In genomic region chr17:33782067-33782466, GRCm38 (mm10) we compare ENCODE assay signal across 9 mouse cellular contexts. TPM values are rescaled to one million over a fixed set of nuclear protein-coding genes. Genes with fewer than 3 reads are reported as not detected.
DNase-seq lines count a peak whose midpoint lies in the region; ATAC-seq and TF ChIP-seq lines count a peak whose summit lies in the region.
"Had no signal": no experiment of that assay in that cellular context is flagged by ENCODE, and none has a peak within 500 bp of the region (broad histone marks: within the 10 kb centered on the region; RNA-seq: fewer than 3 reads in every experiment).

No protein-coding gene starts in this region.

- no peaks in the 10 kb centered on the region for H3K27me3 ChIP-seq in neural tube, embryonic 11.5 days (ENCODE audit: control insufficient read depth, insufficient read depth, low read length)
- H3K27me3 ChIP-seq in limb, embryonic 10.5 days (ENCODE audit: low read depth, poor library complexity, severe bottlenecking): no peaks in the 10 kb centered on the region
- H3K27me3 ChIP-seq in stomach, embryonic 14.5 days (ENCODE audit: control insufficient read depth, insufficient read depth, low read length): no peaks in the 10 kb centered on the region

- no peak for ATAC-seq in neural tube, embryonic 11.5 days (ENCODE audit: insufficient read depth, low FRiP score, low TSS enrichment)
- ATAC-seq in stomach, embryonic 14.5 days (ENCODE audit: insufficient number of reproducible peaks, insufficient read depth, low FRiP score, low read depth): no peak

- no peak overlapping the region for H3K27ac ChIP-seq in neural tube, embryonic 11.5 days (ENCODE audit: low read depth, low read length)
- H3K27ac ChIP-seq in embryonic fibroblast, embryonic 13.5 days (ENCODE audit: insufficient read depth, low read length): peak overlapping the region; percentile 16; the same call in 1 of the 2 replicates
- peak overlapping the region; percentile 90 for H3K27ac ChIP-seq in limb, embryonic 10.5 days
- H3K27ac ChIP-seq in stomach, embryonic 14.5 days (ENCODE audit: low read length): no peak overlapping the region

- peak overlapping the region; percentile 85 for H3K4me2 ChIP-seq in neural tube, embryonic 11.5 days (ENCODE audit: low read depth)
- H3K4me2 ChIP-seq in stomach, embryonic 14.5 days (replicated peaks; ENCODE audit: low read depth, low read length): peak overlapping the region; percentile 89

- H3K36me3 ChIP-seq in neural tube, embryonic 11.5 days (ENCODE audit: control insufficient read depth, insufficient read depth, low read length): no peaks in the 10 kb centered on the region; the same call in 1 of the 2 replicates
- H3K36me3 ChIP-seq in limb, embryonic 10.5 days: peaks cover 14% of the 10 kb centered on the region
- H3K36me3 ChIP-seq in stomach, embryonic 14.5 days (ENCODE audit: control insufficient read depth, insufficient read depth, low read length): peaks cover 3% of the 10 kb centered on the region; the same call in 1 of the 2 replicates

- DNase-seq in neural tube, embryonic 11.5 days (ENCODE audit: low spot score): no peak
- DNase-seq in neural tube, embryonic 10.5 days (ENCODE audit: extremely low spot score, low spot score): no peak
- peak; percentile 32 for DNase-seq in limb, embryonic 10.5 days (ENCODE audit: low spot score)
- DNase-seq in cerebellum, postnatal 4 days (ENCODE audit: low spot score in 2 of 2): no peak
- DNase-seq in gastrocnemius, postnatal 10 days: no peak
- no peak for DNase-seq in right cerebral cortex, adult 18-20 months
- DNase-seq: cerebellum, postnatal 36 days had no signal

- H3K4me3 ChIP-seq in neural tube, embryonic 11.5 days (ENCODE audit: low read depth, low read length): peak overlapping the region; percentile 46
- no peak overlapping the region for H3K4me3 ChIP-seq in embryonic fibroblast, embryonic 13.5 days (ENCODE audit: insufficient read depth, low read length)
- peak overlapping the region; percentile 67 for H3K4me3 ChIP-seq in limb, embryonic 10.5 days
- peak overlapping the region; percentile 42 for H3K4me3 ChIP-seq in stomach, embryonic 14.5 days (ENCODE audit: low read depth, low read length)

- H3K9ac ChIP-seq in neural tube, embryonic 11.5 days (ENCODE audit: low read length): peak overlapping the region; percentile 59; the same call in 1 of the 2 replicates
- H3K9ac ChIP-seq in stomach, embryonic 14.5 days (replicated peaks; ENCODE audit: low read depth, low read length): no peak overlapping the region; the same call in 1 of the 2 replicates

- peaks cover 7% of the 10 kb centered on the region; the same call in 1 of the 2 replicates for H3K4me1 ChIP-seq in neural tube, embryonic 11.5 days (ENCODE audit: control insufficient read depth, insufficient read depth, low read length)
- peaks cover 43% of the 10 kb centered on the region for H3K4me1 ChIP-seq in embryonic fibroblast, embryonic 13.5 days (ENCODE audit: control insufficient read depth, insufficient read depth, low read length)
- H3K4me1 ChIP-seq in limb, embryonic 10.5 days: peaks cover 60% of the 10 kb centered on the region
- peaks cover 38% of the 10 kb centered on the region for H3K4me1 ChIP-seq in stomach, embryonic 14.5 days (ENCODE audit: control insufficient read depth, insufficient read depth, low read length)

- no peak for TF ChIP-seq CTCF in embryonic fibroblast, embryonic 13.5 days (IDR thresholded peaks at IDR 0.05; ENCODE audit: borderline replicate concordance, insufficient read depth, low read length)

- no peaks in the 10 kb centered on the region for H3K9me3 ChIP-seq in neural tube, embryonic 11.5 days (ENCODE audit: control insufficient read depth, low read length)
- H3K9me3 ChIP-seq in limb, embryonic 10.5 days (replicated peaks): no peaks in the 10 kb centered on the region
- no peaks in the 10 kb centered on the region for H3K9me3 ChIP-seq in stomach, embryonic 14.5 days (ENCODE audit: control insufficient read depth, low read depth, low read length)

- 45% methylated on average over 4 of the region's 4 CpGs for WGBS in neural tube, embryonic 11.5 days
- 38% methylated on average over 4 of the region's 4 CpGs for WGBS in limb, embryonic 10.5 days
- WGBS in stomach, embryonic 14.5 days: 38% methylated on average over 4 of the region's 4 CpGs

- TF ChIP-seq POLR2A in embryonic fibroblast, embryonic 13.5 days (IDR thresholded peaks at IDR 0.05; ENCODE audit: low read depth, low read length): no peak

RNA-seq across cellular contexts. Expression of gene Angptl4, which starts 0.4 kb away (rescaled TPM):
- 14.9 and 18.6 TPM in 2 replicates for polyA plus RNA-seq in neural tube, embryonic 11.5 days (2014; fragmentation: Nextera tagmentation; extraction: Ambion mirVana)
- polyA plus RNA-seq in embryonic fibroblast, embryonic 13.5 days (2011; ENCODE audit: insufficient read length, low read depth, missing spikeins): 9.1 and 11.7 TPM in 2 replicates
- 30.2 and 38.9 TPM in 2 replicates for polyA plus RNA-seq in limb, embryonic 10.5 days (2016; fragmentation: Nextera tagmentation; extraction: Ambion mirVana)
- polyA plus RNA-seq in stomach, embryonic 14.5 days (2014; fragmentation: Nextera tagmentation; extraction: Ambion mirVana): 22.5 and 25.1 TPM in 2 replicates
- total RNA-seq in gastrocnemius, postnatal 10 days (2021): 10 to 100 TPM; 22.7 to 36.0 TPM

RNA-seq across cellular contexts. Expression of gene Rab11b, which starts 21.7 kb away (rescaled TPM):
- 293 and 295 TPM in 2 replicates for polyA plus RNA-seq in neural tube, embryonic 11.5 days (2014; fragmentation: Nextera tagmentation; extraction: Ambion mirVana)
- 78.2 and 87.3 TPM in 2 replicates for polyA plus RNA-seq in embryonic fibroblast, embryonic 13.5 days (2011; ENCODE audit: insufficient read length, low read depth, missing spikeins)
- 325 and 350 TPM in 2 replicates for polyA plus RNA-seq in limb, embryonic 10.5 days (2016; fragmentation: Nextera tagmentation; extraction: Ambion mirVana)
- 255 and 296 TPM in 2 replicates for polyA plus RNA-seq in stomach, embryonic 14.5 days (2014; fragmentation: Nextera tagmentation; extraction: Ambion mirVana)
- total RNA-seq in gastrocnemius, postnatal 10 days (2021): 100 to 1,000 TPM; 166 to 186 TPM

RNA-seq across cellular contexts. Expression of gene Kank3, which starts 28.3 kb away (rescaled TPM):
- polyA plus RNA-seq in neural tube, embryonic 11.5 days (2014; fragmentation: Nextera tagmentation; extraction: Ambion mirVana): 23.5 TPM in 2 replicates
- polyA plus RNA-seq in embryonic fibroblast, embryonic 13.5 days (2011; ENCODE audit: insufficient read length, low read depth, missing spikeins): 5.6 and 6.1 TPM in 2 replicates
- 24.8 and 28.5 TPM in 2 replicates for polyA plus RNA-seq in limb, embryonic 10.5 days (2016; fragmentation: Nextera tagmentation; extraction: Ambion mirVana)
- polyA plus RNA-seq in stomach, embryonic 14.5 days (2014; fragmentation: Nextera tagmentation; extraction: Ambion mirVana): 32.5 and 33.5 TPM in 2 replicates
- total RNA-seq in gastrocnemius, postnatal 10 days (2021): 10 to 100 TPM; 27.6 to 33.3 TPM

RNA-seq across cellular contexts. Expression of gene Rps28, which starts 42.3 kb away (rescaled TPM):
- 813 and 863 TPM in 2 replicates for polyA plus RNA-seq in neural tube, embryonic 11.5 days (2014; fragmentation: Nextera tagmentation; extraction: Ambion mirVana)
- polyA plus RNA-seq in embryonic fibroblast, embryonic 13.5 days (2011; ENCODE audit: insufficient read length, low read depth, missing spikeins): 2,068 and 2,223 TPM in 2 replicates
- polyA plus RNA-seq in limb, embryonic 10.5 days (2016; fragmentation: Nextera tagmentation; extraction: Ambion mirVana): 867 and 991 TPM in 2 replicates
- polyA plus RNA-seq in stomach, embryonic 14.5 days (2014; fragmentation: Nextera tagmentation; extraction: Ambion mirVana): 1,306 and 1,470 TPM in 2 replicates
- total RNA-seq in gastrocnemius, postnatal 10 days (2021): 1,000 to 10,000 TPM; 1,176 to 1,238 TPM

RNA-seq across cellular contexts. Expression of gene Ndufa7, which starts 42.3 kb away (rescaled TPM):
- 432 and 435 TPM in 2 replicates for polyA plus RNA-seq in neural tube, embryonic 11.5 days (2014; fragmentation: Nextera tagmentation; extraction: Ambion mirVana)
- polyA plus RNA-seq in embryonic fibroblast, embryonic 13.5 days (2011; ENCODE audit: insufficient read length, low read depth, missing spikeins): 212 and 232 TPM in 2 replicates
- 497 and 518 TPM in 2 replicates for polyA plus RNA-seq in limb, embryonic 10.5 days (2016; fragmentation: Nextera tagmentation; extraction: Ambion mirVana)
- polyA plus RNA-seq in stomach, embryonic 14.5 days (2014; fragmentation: Nextera tagmentation; extraction: Ambion mirVana): 471 and 592 TPM in 2 replicates
- total RNA-seq in gastrocnemius, postnatal 10 days (2021): 100 to 1,000 TPM; 322 to 360 TPM

Comparison
In these comparisons a context has a peak if more than half of its experiments do, and no peak if none do; other contexts are left out.
1. H3K27ac ChIP-seq: peak in embryonic fibroblast, embryonic 13.5 days (single experiment) and limb, embryonic 10.5 days (single experiment); none in neural tube, embryonic 11.5 days (single experiment) and stomach, embryonic 14.5 days (single experiment).